Mouse (Mus musculus): ENCODE measurements around the gene Slamf6. TPM values are rescaled to one million over a fixed set of nuclear protein-coding genes. Genes with fewer than 3 reads are reported as not detected.
"Not testable (repeated sequence)": the region's sequence is repeated elsewhere in the genome, so short reads cannot be mapped to it uniquely, and the experiment has no call there.

Gene Slamf6
- 0.09 and 0.29 TPM in 2 replicates for polyA plus RNA-seq (2015; fragmentation: Nextera tagmentation; extraction: Ambion mirVana)

DNA sequence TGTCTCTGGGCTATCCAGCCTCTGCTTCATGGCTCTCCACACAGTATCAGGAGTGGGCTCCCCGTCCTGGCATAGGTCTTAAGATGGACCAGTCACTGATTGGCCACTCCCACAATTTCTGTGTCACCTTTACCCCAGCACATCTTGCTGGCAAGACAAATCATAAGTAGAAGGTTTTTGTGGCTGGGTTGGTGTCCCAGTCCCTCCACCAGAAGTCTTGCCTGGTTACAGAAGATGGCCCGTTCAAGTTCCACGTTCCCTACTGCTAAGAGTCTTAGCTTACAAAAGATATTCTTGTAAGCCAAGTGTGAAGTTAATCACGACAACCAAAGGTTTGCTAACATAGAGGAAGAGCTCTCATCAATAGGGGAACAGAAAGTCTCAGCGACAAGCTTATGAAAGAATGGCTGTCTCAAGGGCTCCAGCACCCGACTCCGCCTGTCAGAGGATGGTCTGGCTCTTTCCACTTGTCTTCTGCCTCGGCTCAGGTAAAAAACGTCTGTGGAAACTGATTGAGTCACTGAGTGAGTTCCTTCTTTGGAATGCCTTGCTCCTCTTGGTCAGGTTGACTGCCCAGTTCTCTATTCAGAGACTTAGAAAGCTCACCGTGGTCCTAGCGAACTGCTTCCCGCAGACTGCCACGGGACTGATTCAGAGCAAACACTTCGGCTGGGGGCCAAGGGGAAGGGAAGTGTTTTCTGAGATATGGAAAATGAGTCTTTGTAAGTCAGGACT lies at the start of gene Slamf6:
Slamf6 (plus strand) TSS at position 211 of the 735 bp plus-strand sequence.
- no peaks in the 10 kb centered on the region for H3K36me3 ChIP-seq
- H3K9me3 ChIP-seq (replicated peaks): no peaks in the 10 kb centered on the region
- no peak for ATAC-seq (replicated peaks; ENCODE audit: low FRiP score)
- H3K27me3 ChIP-seq: no peaks in the 10 kb centered on the region
- no peaks in the 10 kb centered on the region for H3K4me1 ChIP-seq
- no peak within 1 kb of the TSS for H3K4me3 ChIP-seq (replicated peaks)
- H3K27ac ChIP-seq: no peak within 1 kb of the TSS
- WGBS: 86% methylated on average over 14 of the region's 14 CpGs
- H3K4me2 ChIP-seq: no peak within 1 kb of the TSS
- no peak within 1 kb of the TSS for H3K9ac ChIP-seq

DNA sequence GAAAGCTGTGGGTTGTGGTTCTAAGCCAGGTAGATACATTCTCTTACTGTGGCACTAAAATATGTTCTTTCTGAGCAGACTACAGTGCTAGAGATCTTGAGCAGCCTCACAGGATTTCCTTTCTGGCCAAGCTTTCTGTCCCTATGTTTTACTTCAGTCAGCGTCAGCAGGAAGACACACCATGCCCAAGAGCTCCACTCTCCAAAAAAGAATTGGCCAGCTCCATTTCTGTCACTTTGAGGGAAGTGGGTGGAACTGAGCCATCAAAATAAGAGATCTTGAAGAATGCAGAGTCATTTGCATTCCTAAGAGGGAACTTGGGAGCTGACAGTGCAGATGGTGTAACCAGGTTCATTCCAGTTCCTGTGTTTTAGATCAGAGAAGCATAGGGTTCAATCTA lies 30.3 kb upstream of the Slamf6 start:
- Histone ChIP-seq H3K4me2 (no peak overlapping the region), H3K27ac (no peak overlapping the region), H3K36me3 (no peaks in the 10 kb centered on the region), H3K27me3 (no peaks in the 10 kb centered on the region), H3K4me3 (replicated peaks) (no peak overlapping the region), H3K9me3 (replicated peaks) (no peaks in the 10 kb centered on the region), H3K4me1 (no peaks in the 10 kb centered on the region), H3K9ac (no peak overlapping the region)
- 86% methylated on average over 1 of the region's 1 CpGs for WGBS
- no peak for ATAC-seq (replicated peaks; ENCODE audit: low FRiP score)

DNA sequence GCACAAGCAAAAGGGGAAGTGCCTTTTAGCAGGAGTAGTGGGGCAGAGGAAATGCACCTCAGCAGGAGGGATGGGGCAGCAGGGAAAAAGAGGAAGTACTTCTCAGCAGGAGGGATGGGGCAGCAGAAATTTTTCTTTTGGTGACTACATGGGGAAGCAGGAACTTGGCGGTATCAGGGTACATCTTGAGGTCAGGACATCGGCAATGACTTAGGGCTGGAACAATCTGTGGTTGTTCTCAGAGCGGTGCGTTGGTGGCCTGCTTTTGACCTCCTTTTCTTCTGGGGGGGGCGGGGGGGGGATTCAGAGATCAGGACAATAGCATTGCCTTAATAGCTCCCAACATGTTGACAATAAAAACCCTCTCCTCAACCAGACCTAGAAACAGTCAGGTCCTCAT lies 22.0 kb upstream of the Slamf6 start, which contains the start of gene Gm10521:
Gm10521 (plus strand) TSS at position 301 of the 400 bp plus-strand sequence.
- H3K4me2 ChIP-seq; H3K36me3 ChIP-seq; ATAC-seq (replicated peaks; ENCODE audit: low FRiP score); H3K9me3 ChIP-seq (replicated peaks); H3K27me3 ChIP-seq; H3K4me3 ChIP-seq (replicated peaks); H3K27ac ChIP-seq; H3K9ac ChIP-seq; H3K4me1 ChIP-seq: not testable (repeated sequence)
- WGBS: 86% methylated on average over 5 of the region's 5 CpGs

DNA sequence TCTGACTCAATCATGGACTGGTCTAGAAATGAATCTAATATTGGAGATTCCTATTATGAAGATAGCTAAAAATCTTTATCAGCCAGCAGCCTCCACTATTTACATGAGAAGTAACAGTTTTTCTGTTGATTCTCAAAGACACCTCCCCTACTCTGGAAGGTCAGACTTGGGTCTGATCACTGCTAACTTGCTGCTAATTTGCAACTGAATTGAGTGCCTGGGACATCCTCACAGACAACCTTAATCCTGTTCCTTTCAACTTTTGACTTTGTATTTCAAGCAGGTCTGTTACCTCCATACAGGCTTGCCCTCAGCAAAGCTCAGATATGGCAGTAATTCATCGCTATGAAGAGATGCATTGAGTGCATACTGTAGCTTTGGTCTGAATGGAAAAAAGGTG lies 13.3 kb upstream of the Slamf6 start:
- Histone ChIP-seq H3K36me3 (no peaks in the 10 kb centered on the region), H3K9ac (no peak overlapping the region), H3K4me3 (replicated peaks) (no peak overlapping the region), H3K9me3 (replicated peaks) (peaks cover under 1% of the 10 kb centered on the region), H3K27me3 (no peaks in the 10 kb centered on the region), H3K4me1 (no peaks in the 10 kb centered on the region), H3K4me2 (no peak overlapping the region), H3K27ac (no peak overlapping the region)
- ATAC-seq (replicated peaks; ENCODE audit: low FRiP score): no peak
- WGBS: 90% methylated on average over 1 of the region's 1 CpGs

DNA sequence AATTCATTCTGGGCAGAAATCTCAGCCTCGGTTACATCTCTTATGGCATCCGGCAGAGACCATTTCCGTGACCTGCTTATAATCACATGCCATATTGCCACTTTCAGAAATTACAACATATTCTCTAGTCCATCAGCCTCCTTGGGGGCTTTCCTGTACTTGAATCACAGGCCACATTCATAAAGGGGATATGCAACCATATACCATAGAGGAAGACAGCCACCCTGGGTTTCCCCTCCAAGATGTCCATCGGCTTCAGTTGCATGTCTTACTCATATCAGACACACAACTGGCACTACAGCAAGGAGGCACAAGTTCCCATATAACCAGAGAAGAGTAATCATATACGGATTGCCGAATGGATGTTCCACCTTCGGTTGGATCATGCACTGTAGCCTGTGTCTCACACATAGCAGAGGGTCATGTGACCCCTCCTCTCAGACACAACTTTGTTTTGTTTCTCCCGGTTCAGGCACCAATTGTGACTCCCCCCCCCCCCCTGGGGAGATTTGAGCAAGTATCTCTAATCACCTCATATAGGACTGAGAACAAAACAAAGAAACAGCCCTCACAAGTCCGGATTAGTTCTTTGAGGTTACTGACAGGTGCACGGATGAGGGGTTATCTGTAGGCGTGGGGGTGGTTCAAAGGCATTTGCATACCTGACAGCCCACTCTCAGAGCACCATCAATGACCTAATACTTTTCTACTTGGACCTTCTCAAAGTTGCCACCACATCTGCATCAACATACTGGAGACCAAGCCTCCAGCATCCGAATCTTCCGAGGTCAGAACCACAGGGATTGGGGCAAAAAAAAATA lies 1.5 kb upstream of the Slamf6 start:
- H3K9me3 ChIP-seq (replicated peaks): no peaks in the 10 kb centered on the region
- no peak for ATAC-seq (replicated peaks; ENCODE audit: low FRiP score)
- no peaks in the 10 kb centered on the region for H3K27me3 ChIP-seq
- no peak overlapping the region for H3K9ac ChIP-seq
- no peak overlapping the region for H3K27ac ChIP-seq
- H3K4me1 ChIP-seq: no peaks in the 10 kb centered on the region
- H3K4me2 ChIP-seq: no peak overlapping the region
- no peaks in the 10 kb centered on the region for H3K36me3 ChIP-seq
- H3K4me3 ChIP-seq (replicated peaks): no peak overlapping the region
- 80% methylated on average over 13 of the region's 13 CpGs for WGBS

DNA sequence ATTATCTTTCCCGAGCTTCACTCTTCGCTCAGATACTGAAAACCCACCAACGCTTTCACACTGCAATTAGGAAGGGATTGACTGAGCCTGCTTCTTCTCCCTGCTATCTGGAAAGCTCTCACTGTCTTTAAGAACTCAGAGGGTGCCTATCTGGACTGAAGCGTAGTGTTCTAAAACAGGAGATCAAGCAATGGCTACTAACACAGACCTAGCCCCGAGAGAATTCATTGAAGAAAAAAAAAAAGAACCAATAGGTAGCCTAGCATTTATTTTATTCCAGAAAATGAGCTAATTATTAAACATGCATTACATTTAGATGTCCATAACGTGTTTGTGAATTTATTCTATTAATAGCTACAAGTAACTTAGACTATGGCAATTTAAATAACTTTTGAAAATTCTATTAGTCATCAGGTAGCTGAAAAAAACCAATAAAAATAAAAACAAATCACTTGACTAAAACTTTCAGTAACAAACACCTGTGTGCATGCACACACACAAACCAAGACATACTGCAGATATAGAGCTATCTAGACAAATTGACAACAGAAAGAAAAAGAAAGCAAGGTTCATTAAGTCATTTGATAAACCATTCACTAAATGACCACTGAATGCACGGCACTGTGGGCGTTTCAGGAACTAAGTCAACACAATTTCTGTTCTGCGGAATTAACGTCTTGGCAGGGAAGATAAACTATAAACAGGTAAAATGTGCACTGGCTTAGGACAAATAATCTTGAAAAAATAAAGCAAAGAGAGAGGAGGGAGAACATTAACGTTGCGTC lies 1.0 kb downstream of the Slamf6 start:
- no peaks in the 10 kb centered on the region for H3K36me3 ChIP-seq
- H3K9ac ChIP-seq: no peak overlapping the region
- 82% methylated on average over 12 of the region's 12 CpGs for WGBS
- H3K4me1 ChIP-seq: no peaks in the 10 kb centered on the region
- H3K9me3 ChIP-seq (replicated peaks): no peaks in the 10 kb centered on the region
- no peak overlapping the region for H3K4me2 ChIP-seq
- no peaks in the 10 kb centered on the region for H3K27me3 ChIP-seq
- ATAC-seq (replicated peaks; ENCODE audit: low FRiP score): no peak
- H3K27ac ChIP-seq: no peak overlapping the region
- H3K4me3 ChIP-seq (replicated peaks): no peak overlapping the region

DNA sequence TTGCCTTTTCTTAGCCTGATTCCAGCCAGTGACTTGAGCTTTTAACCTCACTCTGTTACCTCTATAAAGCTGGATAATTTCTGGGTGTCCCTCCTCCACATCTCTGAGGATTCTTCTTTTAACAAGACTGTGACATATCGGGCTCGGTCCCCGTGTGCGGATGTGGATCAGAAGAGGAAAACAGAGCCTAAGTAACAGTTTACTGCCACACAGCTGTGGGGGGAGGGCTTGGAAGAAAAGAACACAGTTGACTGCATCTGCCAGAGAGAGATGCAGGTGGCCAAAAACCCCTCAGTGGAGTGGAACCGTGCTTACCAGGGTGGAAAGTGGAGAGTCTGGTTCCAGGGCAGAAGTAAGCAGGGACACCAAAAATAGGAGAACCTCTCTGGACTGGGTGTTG lies 1.9 kb downstream of the Slamf6 start:
- no peaks in the 10 kb centered on the region for H3K9me3 ChIP-seq (replicated peaks)
- 54% methylated on average over 5 of the region's 5 CpGs for WGBS
- no peak overlapping the region for H3K27ac ChIP-seq
- no peak overlapping the region for H3K9ac ChIP-seq
- peak; percentile 69 for ATAC-seq (replicated peaks; ENCODE audit: low FRiP score)
- H3K4me3 ChIP-seq (replicated peaks): no peak overlapping the region
- no peak overlapping the region for H3K4me2 ChIP-seq
- no peaks in the 10 kb centered on the region for H3K27me3 ChIP-seq
- H3K4me1 ChIP-seq: no peaks in the 10 kb centered on the region
- H3K36me3 ChIP-seq: no peaks in the 10 kb centered on the region

DNA sequence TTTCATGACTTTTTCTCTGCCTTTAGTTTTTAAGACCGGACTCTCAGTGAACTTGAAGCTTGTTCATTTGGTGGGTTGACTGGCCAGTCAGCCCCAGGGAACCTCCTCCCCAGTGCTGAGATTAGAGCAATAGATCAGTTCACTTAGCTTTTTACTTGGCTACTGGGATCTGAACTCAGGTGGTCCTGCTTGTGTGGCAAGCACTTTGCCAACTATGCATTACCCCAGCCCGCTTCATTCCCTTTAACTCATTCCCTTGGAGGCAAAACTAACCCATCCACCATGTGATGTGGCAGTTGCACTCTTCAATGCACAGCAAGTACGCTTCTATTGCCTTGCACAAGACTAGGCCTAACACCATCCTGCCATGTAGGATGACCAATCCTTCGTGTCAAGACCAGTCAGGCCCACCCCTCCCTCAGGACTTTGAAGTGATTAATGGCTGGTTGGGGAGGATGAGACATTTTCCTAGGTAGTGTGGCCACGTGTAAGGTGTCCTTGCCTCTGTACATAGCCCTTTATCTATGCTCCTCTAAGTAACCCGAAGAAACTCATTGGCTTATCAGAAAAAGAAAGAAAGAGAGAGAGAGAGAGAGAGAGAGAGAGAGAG lies 2.7 kb downstream of the Slamf6 start:
- no peaks in the 10 kb centered on the region for H3K4me1 ChIP-seq
- no peak overlapping the region for H3K4me2 ChIP-seq
- ATAC-seq (replicated peaks; ENCODE audit: low FRiP score): no peak
- 76% methylated on average over 6 of the region's 6 CpGs for WGBS
- H3K27ac ChIP-seq: no peak overlapping the region
- H3K4me3 ChIP-seq (replicated peaks): no peak overlapping the region
- H3K36me3 ChIP-seq: no peaks in the 10 kb centered on the region
- no peaks in the 10 kb centered on the region for H3K27me3 ChIP-seq
- H3K9ac ChIP-seq: no peak overlapping the region
- no peaks in the 10 kb centered on the region for H3K9me3 ChIP-seq (replicated peaks)

DNA sequence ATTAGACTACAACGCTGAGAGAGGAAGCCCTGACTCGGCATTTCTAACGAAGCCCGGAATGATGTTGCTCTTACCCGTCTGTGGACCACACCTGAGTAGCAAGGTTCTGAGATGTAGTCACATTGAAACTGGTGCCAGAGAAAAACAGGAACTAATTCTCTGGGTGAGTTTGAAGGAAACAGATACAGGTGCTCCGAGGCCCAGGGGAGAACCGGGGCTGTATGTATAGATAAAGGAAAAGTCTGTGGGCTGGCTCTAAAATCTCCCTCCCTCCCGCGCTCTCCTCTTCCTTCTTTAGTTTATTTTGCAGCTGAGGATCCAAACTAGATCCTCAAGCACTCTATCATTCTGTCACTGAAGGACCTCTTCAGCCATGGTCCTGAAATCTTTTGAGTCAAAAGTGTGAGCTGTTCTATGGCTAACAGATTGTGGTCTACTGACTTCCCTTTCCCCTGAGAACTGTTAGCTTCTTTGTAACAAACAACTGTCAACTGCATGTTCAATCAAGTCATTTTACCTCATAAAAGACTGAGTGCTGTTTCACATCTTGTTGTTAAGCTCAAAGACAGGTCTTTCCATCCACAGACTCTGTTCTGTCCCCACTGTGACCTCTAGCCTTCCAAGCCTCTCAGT lies 3.8 kb downstream of the Slamf6 start:
- Histone ChIP-seq H3K4me3 (replicated peaks) (no peak overlapping the region), H3K9me3 (replicated peaks) (no peaks in the 10 kb centered on the region), H3K27me3 (no peaks in the 10 kb centered on the region), H3K27ac (no peak overlapping the region), H3K9ac (no peak overlapping the region), H3K4me2 (no peak overlapping the region), H3K36me3 (no peaks in the 10 kb centered on the region), H3K4me1 (no peaks in the 10 kb centered on the region)
- WGBS: 69% methylated on average over 9 of the region's 9 CpGs
- no peak for ATAC-seq (replicated peaks; ENCODE audit: low FRiP score)

DNA sequence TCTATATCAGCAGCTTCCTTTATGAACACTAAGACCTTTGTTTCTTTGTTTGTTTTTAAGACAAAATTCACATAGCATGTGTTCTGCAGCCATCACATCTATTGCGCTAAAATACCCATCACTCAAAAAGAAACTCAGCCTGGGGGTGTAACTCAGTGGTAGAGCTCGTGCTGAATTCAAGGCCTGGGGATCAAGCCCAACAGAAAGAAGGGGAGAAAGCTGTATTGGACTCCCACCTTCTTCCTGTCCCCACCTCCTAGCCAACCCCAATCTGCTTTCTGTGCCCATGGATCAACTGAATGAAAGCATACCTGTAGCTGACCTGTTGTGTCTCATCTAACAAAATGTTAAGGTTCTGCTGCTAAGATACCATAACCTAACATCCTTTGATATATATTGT lies 4.3 kb downstream of the Slamf6 start:
- Histone ChIP-seq H3K4me2 (no peak overlapping the region), H3K9ac (no peak overlapping the region), H3K27ac (no peak overlapping the region), H3K4me1 (no peaks in the 10 kb centered on the region), H3K4me3 (replicated peaks) (no peak overlapping the region), H3K9me3 (replicated peaks) (no peaks in the 10 kb centered on the region), H3K27me3 (no peaks in the 10 kb centered on the region), H3K36me3 (no peaks in the 10 kb centered on the region)
- no peak for ATAC-seq (replicated peaks; ENCODE audit: low FRiP score)
- 56% methylated on average over 2 of the region's 2 CpGs for WGBS

DNA sequence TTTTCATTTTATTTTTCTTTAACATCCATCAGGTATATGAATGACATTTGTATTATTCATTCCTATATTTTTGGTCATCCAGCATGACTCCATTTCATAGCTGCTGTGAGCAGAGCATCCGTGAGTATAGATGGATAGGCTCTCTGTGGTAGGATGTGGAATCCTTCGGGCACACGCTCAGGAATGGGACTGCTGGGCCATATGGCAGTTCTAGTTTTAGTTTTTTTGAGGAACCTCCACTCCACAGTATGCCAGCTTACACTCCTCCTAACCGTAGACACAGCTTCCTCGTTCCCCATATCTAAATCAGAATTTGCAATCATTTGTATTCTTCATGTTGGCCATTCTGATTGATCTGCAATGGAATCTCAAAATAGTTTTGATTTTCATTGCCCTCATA lies 5.5 kb downstream of the Slamf6 start:
- no peak overlapping the region for H3K4me3 ChIP-seq (replicated peaks)
- H3K27ac ChIP-seq: no peak overlapping the region
- H3K9me3 ChIP-seq (replicated peaks): no peaks in the 10 kb centered on the region
- no peak for ATAC-seq (replicated peaks; ENCODE audit: low FRiP score)
- WGBS: 94% methylated on average over 5 of the region's 5 CpGs
- H3K36me3 ChIP-seq: no peaks in the 10 kb centered on the region
- H3K27me3 ChIP-seq: no peaks in the 10 kb centered on the region
- no peaks in the 10 kb centered on the region for H3K4me1 ChIP-seq
- no peak overlapping the region for H3K4me2 ChIP-seq
- no peak overlapping the region for H3K9ac ChIP-seq
